Mouse (Mus musculus): ENCODE data around the gene Cdon.

Gene Cdon

GRCm38 (mm10) chr9:35435565-35435964 is 14.6 kb downstream of the Cdon start:
- DNase-seq (ENCODE audit: low spot score in 2 of 2) = no peak

GRCm38 (mm10) chr9:35438286-35439061 is 17.5 kb downstream of the Cdon start:
- DNase-seq (ENCODE audit: low spot score in 2 of 2) = no peak

DNA sequence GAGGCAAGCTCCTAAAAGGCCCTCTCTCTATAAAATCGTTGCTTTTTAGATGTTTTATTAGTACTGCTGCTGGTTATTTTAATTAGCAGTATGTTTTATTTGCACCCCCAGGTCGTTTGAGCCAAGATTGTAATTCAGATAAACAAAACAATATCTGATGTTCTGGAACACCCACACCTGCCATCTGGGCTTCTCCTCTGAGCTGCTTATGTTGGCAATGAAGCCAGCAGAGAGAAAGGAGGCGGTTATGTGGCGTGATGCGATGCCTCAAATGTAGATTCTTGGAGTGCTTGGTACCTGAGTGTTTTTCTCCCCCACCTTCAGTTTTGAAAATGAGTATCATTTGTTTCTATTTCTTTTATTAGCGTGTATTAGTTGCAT is 18.1 kb downstream of the Cdon start:
- DNase-seq (ENCODE audit: low spot score in 2 of 2) = no peak

DNA sequence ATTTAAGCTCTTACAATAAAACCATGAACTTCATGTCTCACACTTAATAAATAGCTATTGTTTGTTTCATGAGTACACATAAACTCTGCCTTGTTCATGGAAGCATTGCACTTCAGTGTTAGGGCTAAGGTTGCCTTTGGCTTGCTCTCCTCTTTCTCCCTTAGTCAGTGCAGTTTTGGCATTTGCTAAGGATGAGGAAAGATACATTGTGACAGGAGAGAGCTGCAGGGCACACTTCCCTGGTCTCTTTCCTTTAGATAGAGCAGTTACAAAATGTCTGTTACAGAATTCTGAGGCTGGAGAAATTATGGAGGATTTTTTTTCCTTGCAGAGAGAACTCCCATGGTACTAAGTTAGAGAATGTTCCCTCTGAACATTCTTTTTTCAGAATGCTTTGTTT is 18.8 kb downstream of the Cdon start:
- no peak for DNase-seq (ENCODE audit: low spot score in 2 of 2)

DNA sequence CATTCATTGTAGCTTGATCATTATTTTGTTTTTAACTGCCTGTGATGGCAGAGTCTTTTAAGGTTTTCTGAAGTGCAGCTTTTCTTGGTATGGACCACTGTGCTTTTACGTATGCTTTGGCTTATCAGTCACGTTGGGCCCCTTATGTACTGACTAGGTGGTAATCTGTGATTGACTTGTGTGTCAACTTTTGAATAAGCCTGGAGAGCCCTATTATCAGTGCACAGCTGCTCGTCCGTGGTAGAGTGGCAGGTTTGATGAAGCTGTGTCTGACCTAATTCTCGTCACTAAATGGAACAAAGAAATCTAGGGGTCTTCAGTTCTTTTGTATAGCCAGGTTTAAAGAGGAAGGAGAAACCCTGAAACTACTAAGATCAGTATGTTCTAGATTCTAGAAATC is 21.5 kb downstream of the Cdon start:
- no peak for DNase-seq (ENCODE audit: low spot score in 2 of 2)

DNA sequence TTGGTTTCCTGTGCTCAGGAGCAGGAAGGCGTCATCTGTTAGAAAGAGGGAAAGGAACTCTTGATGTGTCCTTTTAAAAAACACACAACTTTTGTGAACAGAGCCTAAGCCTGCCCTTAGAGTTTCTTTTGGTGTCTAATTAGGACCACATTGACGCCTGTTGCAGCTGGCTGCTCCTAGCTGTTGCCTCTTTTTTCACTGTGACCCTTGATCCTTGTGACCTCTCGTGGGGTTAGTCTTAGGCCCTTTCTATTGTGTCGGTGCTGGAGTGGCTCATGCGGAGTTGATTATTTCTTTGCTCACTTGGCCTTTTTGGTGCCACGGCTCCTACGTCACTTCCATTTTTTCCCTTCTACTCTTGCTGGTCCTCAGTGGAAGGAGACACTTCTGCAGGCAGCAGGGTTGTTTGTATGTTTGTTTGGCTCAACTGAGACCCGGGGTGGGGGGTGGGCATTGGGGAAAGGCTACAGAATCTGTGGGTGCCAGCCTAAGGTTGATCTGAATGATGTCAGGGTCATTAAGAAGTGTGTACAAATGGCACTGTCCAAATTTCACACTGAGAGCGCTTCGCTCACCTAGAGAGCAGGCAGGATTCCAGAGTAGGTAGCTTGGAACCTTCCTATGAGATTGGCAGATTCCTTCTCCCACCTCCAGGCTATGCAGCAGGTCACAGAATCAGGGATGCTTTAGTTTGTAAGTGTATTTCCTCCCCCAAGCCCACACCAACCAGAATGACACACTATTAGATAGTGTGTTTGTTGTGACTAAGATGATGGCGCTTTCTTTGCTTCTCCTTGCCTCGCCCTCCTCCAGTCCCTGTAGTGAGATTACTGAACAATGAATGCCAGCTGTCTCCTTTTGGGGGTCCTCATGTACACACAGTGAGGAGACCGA is 22.9 kb downstream of the Cdon start:
- no peak for DNase-seq (ENCODE audit: low spot score in 2 of 2)

GRCm38 (mm10) chr9:35444512-35444886 is 23.6 kb downstream of the Cdon start:
- no peak for DNase-seq (ENCODE audit: low spot score in 2 of 2)

DNA sequence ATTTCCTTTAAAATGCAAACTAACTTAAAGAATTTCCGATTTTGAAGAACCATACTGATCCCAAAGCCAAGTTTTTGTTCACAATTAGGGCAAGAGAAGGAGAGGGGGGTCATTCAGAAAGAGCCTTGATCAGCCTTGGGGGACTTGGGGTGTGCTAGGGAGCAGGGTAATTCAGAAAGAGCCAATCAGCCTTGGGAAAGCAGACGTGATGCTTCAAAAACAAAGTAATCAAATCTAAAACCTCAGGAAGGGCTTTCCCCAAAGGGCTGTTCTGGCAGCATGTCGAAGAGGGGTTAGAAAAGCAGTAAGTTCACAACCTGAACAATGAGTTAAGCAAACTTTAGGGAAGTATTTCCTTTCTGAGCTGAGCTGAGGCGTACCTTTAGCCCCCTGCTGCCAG is 26.0 kb downstream of the Cdon start:
- no peak for DNase-seq (ENCODE audit: low spot score in 2 of 2)

DNA sequence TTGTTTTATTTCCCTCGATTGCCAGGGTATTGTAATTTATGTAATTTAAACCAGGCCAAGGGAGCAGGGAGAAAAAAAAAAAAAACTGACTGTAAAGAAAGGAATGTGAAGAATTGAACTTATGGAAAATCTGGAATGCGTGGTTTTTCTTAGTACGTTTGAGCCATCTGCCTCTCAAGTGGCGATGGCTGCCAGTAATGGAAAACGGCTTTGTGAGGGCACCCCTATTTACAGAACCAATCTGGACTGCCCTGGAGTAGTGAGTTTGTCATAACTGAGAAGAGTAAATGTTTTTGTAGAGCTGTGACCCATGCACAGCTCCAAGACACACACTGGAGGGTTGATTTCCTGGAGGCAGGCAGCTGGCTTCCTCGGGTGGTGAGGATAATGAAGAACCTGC is 32.4 kb downstream of the Cdon start:
- DNase-seq (ENCODE audit: low spot score in 2 of 2) = no peak

GRCm38 (mm10) chr9:35459594-35459993 is 38.7 kb downstream of the Cdon start:
- DNase-seq (ENCODE audit: low spot score in 2 of 2) = no peak

DNA sequence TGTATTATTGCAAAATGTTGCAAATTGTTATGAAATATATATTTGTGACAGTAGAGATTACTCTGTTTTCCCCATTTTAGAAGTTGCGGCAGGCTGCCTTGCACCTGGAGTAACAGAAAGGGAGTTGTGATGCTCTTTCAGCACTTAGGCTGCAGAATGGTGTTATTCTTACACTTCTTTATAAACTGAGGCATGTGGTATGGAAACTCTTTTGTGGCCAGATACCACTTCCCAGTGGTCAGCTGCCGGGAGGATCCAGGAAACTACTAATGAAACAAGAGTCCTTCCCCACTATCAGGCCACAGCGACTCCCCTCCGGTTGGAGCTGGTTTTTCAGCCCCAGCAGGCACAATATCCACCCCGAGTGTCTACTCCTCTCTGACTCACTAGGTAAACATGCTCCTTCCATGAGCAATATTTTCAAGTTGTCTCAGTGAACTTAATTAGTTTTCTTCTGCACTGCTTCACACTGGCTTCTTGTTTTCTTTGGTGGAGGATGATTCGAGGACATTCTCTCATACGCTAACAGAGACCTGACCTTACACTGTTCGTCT is 46.4 kb downstream of the Cdon start:
- DNase-seq (ENCODE audit: low spot score in 2 of 2) = no peak

DNA sequence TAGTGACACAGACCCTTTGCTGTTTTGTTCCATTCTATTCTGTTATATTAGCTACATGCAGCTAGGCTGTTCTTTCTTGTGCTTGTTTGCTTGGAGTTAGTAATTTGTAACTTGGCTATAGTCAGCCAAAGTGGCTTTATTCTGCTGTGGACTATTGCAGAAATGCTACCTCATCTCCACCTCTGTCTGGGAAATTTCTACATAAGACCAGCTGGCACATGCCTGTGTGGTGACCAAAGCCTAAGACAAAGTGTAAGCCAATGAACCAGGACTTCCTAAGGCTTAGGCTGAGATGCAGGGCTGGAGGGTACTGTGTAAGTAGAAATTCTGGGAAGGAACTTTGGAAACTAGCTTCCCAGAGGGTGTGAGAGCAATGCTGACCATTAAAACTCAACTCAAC is 48.0 kb downstream of the Cdon start:
- DNase-seq (ENCODE audit: low spot score in 2 of 2) = no peak

DNA sequence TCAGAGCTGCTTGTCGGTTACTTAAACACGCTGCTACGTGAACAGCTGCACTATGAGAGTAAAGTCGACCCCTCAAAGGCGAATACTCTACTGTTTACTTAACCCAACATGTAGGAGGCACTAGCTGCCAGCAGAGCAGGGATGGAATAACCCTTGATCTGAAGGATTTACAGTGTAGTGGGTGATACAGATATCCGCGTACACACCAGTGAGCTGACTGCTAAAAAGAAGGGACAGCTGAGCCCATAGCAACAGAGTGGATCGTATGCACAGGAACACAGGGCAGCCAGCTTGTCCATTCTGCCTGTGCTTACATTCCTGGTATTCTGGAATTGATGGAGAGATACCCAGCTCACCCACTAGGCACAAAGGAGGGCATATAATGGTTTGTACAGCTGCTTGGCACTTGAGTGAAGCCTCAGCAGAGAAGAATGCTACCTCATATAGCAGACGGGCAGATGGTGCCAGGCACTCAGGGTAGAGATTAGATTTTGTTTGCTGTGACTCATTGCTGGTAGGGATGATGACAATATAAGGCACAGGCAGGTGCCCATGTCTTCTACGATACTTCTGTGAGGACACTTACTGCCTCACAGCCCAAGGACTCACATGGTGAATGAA is 53.3 kb downstream of the Cdon start:
- DNase-seq (ENCODE audit: low spot score in 2 of 2) = no peak

DNA sequence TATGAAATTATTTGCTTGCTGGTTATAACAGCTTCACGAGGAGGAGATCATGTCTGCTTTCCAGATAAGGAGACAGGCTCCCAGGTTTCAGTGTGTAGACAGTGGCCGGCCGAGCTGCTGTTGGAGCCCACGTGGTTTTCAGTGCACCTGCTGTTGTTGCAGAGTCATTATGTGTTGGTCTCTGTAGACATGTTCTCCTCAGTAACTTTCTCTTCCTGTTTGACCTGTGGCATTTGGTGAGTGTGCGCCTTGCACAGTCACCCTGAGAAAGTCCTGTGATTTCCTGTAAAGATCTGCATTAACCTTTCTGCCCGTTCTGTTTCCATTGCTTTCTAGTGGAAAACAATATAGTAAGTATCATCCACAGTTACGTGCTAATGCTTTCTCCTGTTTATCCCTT is 54.5 kb downstream of the Cdon start:
- DNase-seq (ENCODE audit: low spot score in 2 of 2) = no peak

DNA sequence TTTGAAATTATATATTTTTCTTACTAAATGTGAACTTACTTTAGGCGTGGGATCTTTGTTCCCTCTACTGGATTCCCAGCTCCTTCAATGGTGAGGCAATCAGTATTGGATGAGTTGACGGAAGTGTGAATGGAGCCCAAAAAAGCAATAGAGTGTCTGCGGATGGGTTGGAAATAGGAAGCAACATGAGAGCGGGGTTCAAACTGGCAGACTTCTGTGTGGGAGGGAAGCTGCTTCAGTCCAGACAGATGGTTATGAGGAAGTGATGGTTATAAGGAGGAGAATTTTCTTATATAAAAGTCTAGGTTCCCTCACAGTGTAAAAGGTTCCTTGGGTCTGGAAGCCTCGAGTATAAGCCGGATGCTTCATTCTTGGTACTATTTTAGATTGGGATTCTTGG is 58.5 kb downstream of the Cdon start:
- no peak for DNase-seq (ENCODE audit: low spot score in 2 of 2)

DNA sequence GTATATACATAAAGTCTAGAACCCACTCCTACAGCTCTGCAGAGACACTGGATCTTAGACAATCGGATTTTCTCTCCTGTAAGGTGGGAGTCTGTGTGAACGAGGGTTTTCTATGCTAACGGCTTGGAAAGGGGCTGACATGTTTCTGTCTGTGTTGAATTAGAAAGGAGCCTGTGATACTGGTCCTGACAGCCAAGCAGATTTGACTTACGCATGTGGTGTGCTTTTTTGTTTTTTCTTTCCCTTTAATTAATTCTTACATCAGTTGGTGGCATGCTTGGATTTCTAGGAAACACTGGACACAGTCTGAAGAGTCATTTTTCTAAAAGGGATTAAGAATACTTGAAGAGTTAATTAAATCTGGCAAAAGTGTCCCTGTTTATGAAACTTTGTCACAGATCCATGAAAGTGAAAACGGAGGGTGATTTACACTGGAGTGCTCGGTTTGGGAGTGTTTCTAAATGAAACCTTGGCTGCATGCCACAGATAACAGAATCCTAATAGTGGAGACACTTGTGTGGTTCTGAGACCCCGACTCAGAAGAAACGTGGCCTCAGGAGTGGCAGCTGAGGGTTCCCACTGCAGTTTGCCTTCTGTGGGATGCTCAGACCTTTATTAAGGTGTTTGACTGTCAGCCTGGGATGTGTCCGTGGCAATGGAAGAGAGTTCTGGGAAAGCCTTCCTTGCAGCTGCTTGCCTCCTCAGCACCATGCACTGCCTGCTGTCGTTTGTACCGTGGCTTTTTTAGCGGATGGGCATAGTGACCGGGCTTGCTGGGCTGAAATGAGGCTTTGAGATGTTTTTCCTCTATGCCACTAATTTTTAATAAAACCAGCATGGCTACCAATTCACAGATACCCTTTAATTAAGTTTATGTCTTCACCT is 61.3 kb downstream of the Cdon start:
- DNase-seq (ENCODE audit: low spot score in 2 of 2) = no peak

GRCm38 (mm10) chr9:35483949-35484348 is 63.0 kb downstream of the Cdon start:
- no peak for DNase-seq (ENCODE audit: low spot score in 2 of 2)

- no peak for DNase-seq (ENCODE audit: low spot score in 2 of 2)
Measured at GRCm38 (mm10) chr9:35486616-35487015, 65.7 kb downstream of the Cdon start.

- no peak for DNase-seq (ENCODE audit: low spot score in 2 of 2)
Measured at GRCm38 (mm10) chr9:35488496-35488895, 67.6 kb downstream of the Cdon start.

DNA sequence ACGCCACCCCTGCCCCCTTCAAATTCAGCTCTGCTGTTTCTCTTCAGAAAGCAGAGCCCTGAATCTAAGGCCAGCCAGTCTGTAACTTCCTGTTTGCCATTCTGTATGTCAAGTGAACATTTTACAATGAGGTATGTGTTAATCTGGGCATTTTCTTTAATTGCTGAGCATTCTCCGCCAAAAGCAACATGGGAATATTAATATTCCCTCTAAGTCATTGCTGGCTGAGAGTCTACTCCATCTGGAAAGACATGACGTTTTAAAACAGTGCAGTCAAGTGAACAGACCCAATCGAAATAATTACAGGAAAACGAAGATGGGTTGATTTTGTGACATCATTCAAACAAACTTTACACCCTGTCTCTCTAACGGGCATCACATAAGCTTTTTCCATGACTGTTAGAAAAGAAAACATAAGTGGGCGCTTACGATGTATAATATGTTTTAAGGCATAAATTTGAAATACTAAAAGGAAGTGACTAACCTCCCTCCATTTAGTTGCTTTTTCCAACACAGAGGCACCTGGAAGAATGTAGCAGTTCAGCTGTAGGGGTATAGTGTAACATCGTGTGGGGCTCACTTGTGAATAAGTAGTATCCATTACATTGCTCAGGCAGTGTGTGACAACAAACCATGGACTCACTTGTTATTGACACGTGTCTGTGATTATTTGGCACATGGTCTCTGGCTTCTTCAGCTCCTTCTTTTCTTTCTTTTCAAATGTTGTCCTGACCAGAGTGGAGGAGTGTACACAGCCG is 70.4 kb downstream of the Cdon start:
- no peak for DNase-seq (ENCODE audit: low spot score in 2 of 2)
